Mouse (Mus musculus) liver, embryonic 15.5 days (tissue): ENCODE data around the gene Rnf183. TPM values are rescaled to one million over a fixed set of nuclear protein-coding genes. Genes with fewer than 3 reads are reported as not detected.

Experiments
- ATAC-seq: fragments of 200-750 bp; cut with Nextera tagmentation; 2 replicates; pipeline ENCODE4 v1.8.0; 2017; ENCODE audit warnings: moderate number of reproducible peaks, mild to moderate bottlenecking, moderate library complexity; ENCODE audit not compliant: insufficient read depth
- H3K27ac ChIP-seq: fragments of 300-500 bp; sonication (generic); replicated peaks from 2 replicates; pipeline ENCODE4 v1.5.1; 2015; ENCODE audit warnings: mild to moderate bottlenecking, inconsistent platforms
- H3K27me3 ChIP-seq: fragments of 300-500 bp; sonication (generic); 2 replicates; pipeline ENCODE4 v1.6.1; 2015; ENCODE audit warnings: mild to moderate bottlenecking, inconsistent platforms
- H3K36me3 ChIP-seq: fragments of 300-500 bp; sonication (generic); replicated peaks from 2 replicates; pipeline ENCODE4 v1.6.1; 2015; ENCODE audit warnings: moderate library complexity, mild to moderate bottlenecking, inconsistent platforms
- H3K4me1 ChIP-seq: fragments of 300-500 bp; sonication (generic); replicated peaks from 2 replicates; pipeline ENCODE4 v1.6.1; 2015; ENCODE audit warnings: inconsistent platforms
- H3K4me2 ChIP-seq: fragments of 300-500 bp; sonication (generic); 2 replicates; pipeline ENCODE4 v1.6.1; 2015; ENCODE audit warnings: moderate library complexity, mild to moderate bottlenecking, inconsistent platforms
- H3K4me3 ChIP-seq: fragments of 300-500 bp; sonication (generic); replicated peaks from 2 replicates; pipeline ENCODE4 v1.5.1; 2015; ENCODE audit warnings: mild to moderate bottlenecking, inconsistent platforms
- H3K9ac ChIP-seq: fragments of 300-500 bp; sonication (generic); 2 replicates; pipeline ENCODE4 v1.6.1; 2015; ENCODE audit warnings: moderate library complexity, mild to moderate bottlenecking, inconsistent platforms
- H3K9me3 ChIP-seq: fragments of 300-500 bp; sonication (generic); replicated peaks from 2 replicates; pipeline ENCODE4 v1.6.1; 2016; ENCODE audit warnings: inconsistent platforms
- WGBS: fragments of 180-500 bp; shearing (Covaris S2); methylation state at CpG from one replicate; pipeline ENCODE4 v1.1.7; 2015; ENCODE audit warnings: mixed read lengths; ENCODE audit not compliant: insufficient replicate concordance; 5-methylcytosine and 5-hydroxymethylcytosine counted together
- polyA plus RNA-seq: library from polyadenylated mRNA; unstranded; fragments of >200 nt; fragmentation: Nextera tagmentation; extraction: Ambion mirVana; gene quantifications from 2 replicates; pipeline ENCODE4 v1.2.1, GENCODE M21; 2015

The Rnf183 gene
- polyA plus RNA-seq, 1 experiment from 2014 or later: not detected

DNA sequence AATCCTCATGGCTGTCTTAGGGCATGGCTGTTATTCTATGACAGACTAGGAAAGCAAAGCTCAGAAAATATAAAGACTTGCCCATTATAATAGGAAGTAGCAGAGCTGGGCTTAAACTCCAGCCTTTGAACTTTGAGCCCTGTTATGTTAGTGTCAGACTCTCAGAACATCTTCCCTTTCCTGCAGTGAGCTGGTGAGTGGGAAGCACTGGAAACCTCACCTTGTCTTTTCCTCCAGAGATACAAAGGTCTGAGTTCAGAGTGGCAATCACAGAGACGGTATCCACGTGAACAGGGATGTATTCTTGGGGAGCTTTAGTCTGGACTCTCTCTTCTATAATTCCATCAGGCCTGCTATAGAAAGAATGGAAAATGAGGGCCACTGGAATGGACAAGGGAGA, 28.1 kb upstream of the Rnf183 start:
- ATAC-seq: no peak
- WGBS: 61% methylated on average over 2 of the region's 2 CpGs

DNA sequence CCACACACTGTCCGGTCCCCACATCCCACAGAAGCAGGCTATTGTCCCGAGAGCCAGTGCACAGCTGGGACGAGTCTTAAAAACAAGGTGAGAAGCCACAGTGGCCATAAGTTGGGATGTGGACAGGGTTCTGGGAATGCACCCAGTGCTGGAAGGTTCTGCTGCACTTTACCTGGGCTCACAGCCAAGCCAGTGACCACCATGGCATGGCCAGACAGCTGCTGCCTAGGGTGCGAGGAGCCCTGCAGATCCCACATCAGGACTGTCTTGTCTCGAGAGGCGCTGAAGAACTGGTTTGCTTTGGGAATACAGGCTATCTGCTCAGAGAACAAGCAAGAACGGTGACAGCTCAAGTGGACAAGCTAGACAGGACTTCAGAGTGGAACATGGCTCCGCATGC, 25.3 kb upstream of the Rnf183 start:
- ATAC-seq: no peak
- Histone ChIP-seq H3K36me3 (no peaks in the 10 kb centered on the region), H3K9ac (no peak overlapping the region), H3K4me2 (no peak overlapping the region), H3K27me3 (no peaks in the 10 kb centered on the region), H3K4me3 (no peak overlapping the region), H3K9me3 (no peaks in the 10 kb centered on the region), H3K4me1 (no peaks in the 10 kb centered on the region), H3K27ac (no peak overlapping the region)
- WGBS: 75% methylated on average over 8 of the region's 8 CpGs

More for the DNA sequence above, 28.1 kb upstream of the Rnf183 start:
- H3K4me2 ChIP-seq: no peak overlapping the region
- H3K4me1 ChIP-seq: no peaks in the 10 kb centered on the region
- H3K9ac ChIP-seq: no peak overlapping the region
- H3K27me3 ChIP-seq: no peaks in the 10 kb centered on the region
- H3K4me3 ChIP-seq: no peak overlapping the region
- H3K36me3 ChIP-seq: no peaks in the 10 kb centered on the region
- H3K27ac ChIP-seq: no peak overlapping the region
- no peaks in the 10 kb centered on the region for H3K9me3 ChIP-seq

DNA sequence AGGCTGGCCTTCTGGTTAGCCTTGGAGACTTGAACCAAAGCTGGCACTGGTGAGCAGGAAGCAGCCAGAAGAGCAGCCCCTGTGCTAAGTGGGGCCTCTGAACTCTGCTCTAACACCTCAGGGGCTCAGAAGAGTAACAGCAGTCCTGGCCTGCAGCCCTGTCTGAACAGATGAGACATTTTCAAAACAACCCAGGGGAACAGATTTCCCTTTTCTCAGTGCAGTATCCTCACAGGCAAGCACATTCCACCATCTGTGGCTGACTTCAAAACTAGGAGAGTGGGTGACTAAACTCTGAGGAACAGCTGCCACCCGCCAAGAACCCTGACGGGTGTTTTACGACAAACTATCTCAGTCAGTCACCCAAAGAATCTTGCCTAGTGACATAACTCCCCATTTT, 24.0 kb upstream of the Rnf183 start:
- ATAC-seq: no peak
- 76% methylated on average over 3 of the region's 3 CpGs for WGBS

DNA sequence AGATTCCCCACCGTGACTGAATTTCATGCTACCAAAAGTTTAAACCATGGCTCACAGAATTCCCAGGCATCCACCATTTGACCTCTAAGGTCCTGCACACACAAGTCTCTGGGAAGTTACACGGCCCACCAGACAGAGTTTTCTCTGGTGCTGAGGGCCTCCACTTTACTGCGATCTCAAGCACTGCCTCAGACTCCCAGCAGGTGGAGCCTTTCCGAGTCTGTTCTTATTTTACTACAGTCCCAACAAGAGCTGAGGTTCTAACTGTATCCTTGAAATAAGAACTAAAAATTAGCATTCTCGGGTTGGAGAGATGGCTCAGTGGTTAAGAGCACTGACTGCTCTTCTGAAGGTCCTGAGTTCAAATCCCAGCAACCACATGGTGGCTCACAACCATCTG, 19.9 kb upstream of the Rnf183 start:
- Histone ChIP-seq H3K9me3 (no peaks in the 10 kb centered on the region), H3K9ac (no peak overlapping the region), H3K27me3 (no peaks in the 10 kb centered on the region), H3K4me2 (no peak overlapping the region), H3K36me3 (no peaks in the 10 kb centered on the region), H3K27ac (no peak overlapping the region), H3K4me3 (no peak overlapping the region), H3K4me1 (no peaks in the 10 kb centered on the region)
- no peak for ATAC-seq
- 42% methylated on average over 5 of the region's 5 CpGs for WGBS

More for the DNA sequence above, 24.0 kb upstream of the Rnf183 start:
- Histone ChIP-seq H3K4me3 (no peak overlapping the region), H3K9me3 (no peaks in the 10 kb centered on the region), H3K27ac (no peak overlapping the region), H3K36me3 (no peaks in the 10 kb centered on the region), H3K4me2 (no peak overlapping the region), H3K9ac (no peak overlapping the region), H3K4me1 (no peaks in the 10 kb centered on the region), H3K27me3 (no peaks in the 10 kb centered on the region)

DNA sequence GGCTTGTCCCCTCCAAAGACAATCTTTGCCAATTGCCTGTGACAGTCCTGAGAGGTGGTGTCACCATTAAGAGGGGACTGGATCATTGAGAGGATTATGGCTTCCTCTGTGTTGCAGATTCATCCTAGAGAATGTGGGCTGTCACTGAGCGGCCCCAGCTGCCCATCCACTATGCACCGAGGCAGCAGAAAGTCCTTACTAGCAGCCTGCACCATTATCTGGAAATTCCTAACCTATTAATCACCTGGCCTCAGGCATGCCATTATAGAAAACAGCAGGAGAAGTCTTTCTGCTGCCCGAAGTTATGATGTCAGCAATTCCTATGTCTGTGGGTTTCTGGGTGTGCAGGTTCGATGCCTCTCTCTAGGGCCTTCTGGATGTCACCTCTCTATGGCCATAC, 5.9 kb upstream of the Rnf183 start:
- 56% methylated on average over 4 of the region's 4 CpGs for WGBS
- Histone ChIP-seq H3K9ac (no peak overlapping the region), H3K27ac (no peak overlapping the region), H3K27me3 (no peaks in the 10 kb centered on the region), H3K9me3 (no peaks in the 10 kb centered on the region), H3K4me3 (no peak overlapping the region), H3K36me3 (no peaks in the 10 kb centered on the region), H3K4me2 (no peak overlapping the region), H3K4me1 (no peaks in the 10 kb centered on the region)
- no peak for ATAC-seq

DNA sequence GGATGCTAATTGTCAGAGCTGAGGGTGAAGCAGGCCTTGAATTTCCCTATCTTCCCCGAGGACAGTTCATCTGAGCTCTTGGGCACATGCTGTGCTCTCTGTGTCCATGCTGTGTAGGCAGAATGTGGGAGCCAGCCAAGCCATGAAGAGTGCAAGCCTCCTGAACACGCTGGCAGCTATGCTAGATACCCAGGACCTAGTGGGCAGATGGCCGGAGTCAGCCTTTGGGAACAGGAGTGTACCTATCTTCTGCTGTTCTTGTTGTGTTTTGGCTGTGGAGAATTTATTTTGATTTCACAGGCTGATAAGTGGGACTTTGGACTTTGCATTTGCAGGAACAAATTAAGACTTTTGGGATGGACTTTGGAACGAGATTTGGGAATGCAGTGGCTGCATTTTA, 5.5 kb upstream of the Rnf183 start:
- H3K36me3 ChIP-seq: no peaks in the 10 kb centered on the region
- no peaks in the 10 kb centered on the region for H3K9me3 ChIP-seq
- no peaks in the 10 kb centered on the region for H3K4me1 ChIP-seq
- H3K27ac ChIP-seq: no peak overlapping the region
- no peak overlapping the region for H3K9ac ChIP-seq
- 51% methylated on average over 4 of the region's 4 CpGs for WGBS
- no peaks in the 10 kb centered on the region for H3K27me3 ChIP-seq
- no peak overlapping the region for H3K4me3 ChIP-seq
- no peak overlapping the region for H3K4me2 ChIP-seq
- ATAC-seq: no peak

DNA sequence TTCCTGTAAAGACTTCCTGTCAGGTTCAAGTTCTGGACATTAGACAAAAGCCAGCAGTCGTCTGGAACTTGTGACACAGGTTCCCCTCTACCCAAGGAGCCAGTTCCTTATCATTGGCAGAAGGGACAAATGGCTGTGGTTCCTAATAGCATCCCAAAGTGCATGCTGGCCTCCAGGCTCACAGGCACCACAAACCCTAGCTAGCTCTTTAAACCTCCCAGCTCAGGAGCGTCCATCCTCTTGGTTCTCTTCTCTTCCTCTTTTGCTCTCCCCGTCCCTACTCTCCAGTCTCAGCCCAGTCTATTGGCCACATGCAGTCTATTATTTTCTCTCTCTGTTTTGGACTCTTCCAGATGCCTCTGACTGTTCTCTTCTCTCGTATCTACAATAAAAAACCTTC, 4.7 kb upstream of the Rnf183 start:
- H3K9me3 ChIP-seq: no peaks in the 10 kb centered on the region
- H3K4me3 ChIP-seq: no peak overlapping the region
- WGBS: 26% methylated on average over 4 of the region's 4 CpGs
- H3K27me3 ChIP-seq: no peaks in the 10 kb centered on the region
- no peak overlapping the region for H3K9ac ChIP-seq
- H3K4me2 ChIP-seq: no peak overlapping the region
- no peak for ATAC-seq
- H3K36me3 ChIP-seq: no peaks in the 10 kb centered on the region
- no peaks in the 10 kb centered on the region for H3K4me1 ChIP-seq
- no peak overlapping the region for H3K27ac ChIP-seq

DNA sequence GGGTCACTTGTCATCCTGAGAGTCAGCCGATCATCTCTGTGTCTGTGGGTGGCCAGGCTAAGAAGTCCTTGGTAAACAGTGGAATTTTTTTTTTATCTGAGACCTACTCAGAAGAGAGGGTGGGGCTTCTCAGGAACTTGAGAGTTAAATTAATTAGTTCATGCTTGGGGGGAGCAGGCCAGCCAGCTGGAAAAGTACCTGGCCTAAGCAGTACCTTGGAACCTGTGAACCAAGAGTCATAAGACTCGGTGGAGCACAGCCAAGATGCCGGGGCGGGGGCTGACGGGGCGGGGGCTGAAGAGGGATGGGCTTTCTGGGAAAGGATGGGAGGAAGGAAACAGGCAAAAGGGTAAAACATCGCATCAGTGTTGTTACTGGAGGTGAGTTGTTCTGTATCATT, 2.8 kb upstream of the Rnf183 start:
- 67% methylated on average over 7 of the region's 7 CpGs for WGBS
- no peak overlapping the region for H3K4me3 ChIP-seq
- H3K4me2 ChIP-seq: no peak overlapping the region
- H3K9me3 ChIP-seq: no peaks in the 10 kb centered on the region
- H3K27ac ChIP-seq: no peak overlapping the region
- no peak for ATAC-seq
- H3K9ac ChIP-seq: no peak overlapping the region
- no peaks in the 10 kb centered on the region for H3K4me1 ChIP-seq
- H3K36me3 ChIP-seq: no peaks in the 10 kb centered on the region
- H3K27me3 ChIP-seq: no peaks in the 10 kb centered on the region

DNA sequence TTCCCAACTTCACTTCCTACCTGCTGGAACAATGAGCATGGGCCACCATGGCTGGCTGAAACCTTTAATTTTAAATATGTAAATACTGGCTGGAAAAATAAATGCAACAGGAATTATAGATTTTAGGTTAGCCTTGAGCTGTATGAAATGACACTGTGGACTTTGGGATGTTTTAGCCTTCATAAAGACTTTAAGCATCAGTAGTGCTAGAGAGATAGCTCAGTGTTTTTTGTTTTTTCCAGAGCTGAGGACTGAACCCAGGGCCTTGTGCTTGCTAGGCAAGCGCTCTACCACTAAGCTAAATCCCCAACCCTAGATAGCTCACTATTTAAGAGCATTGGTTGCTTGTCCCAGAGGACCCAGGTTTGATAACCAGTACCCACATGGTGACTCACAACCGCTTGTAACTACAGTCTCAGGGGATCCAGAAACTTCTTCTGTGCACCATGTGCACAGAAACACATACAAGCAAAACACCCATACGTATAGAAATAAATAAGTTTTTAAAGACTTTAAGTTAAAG, 2.3 kb upstream of the Rnf183 start:
- no peak overlapping the region for H3K27ac ChIP-seq
- no peak for ATAC-seq
- WGBS: 66% methylated on average over 3 of the region's 3 CpGs

DNA sequence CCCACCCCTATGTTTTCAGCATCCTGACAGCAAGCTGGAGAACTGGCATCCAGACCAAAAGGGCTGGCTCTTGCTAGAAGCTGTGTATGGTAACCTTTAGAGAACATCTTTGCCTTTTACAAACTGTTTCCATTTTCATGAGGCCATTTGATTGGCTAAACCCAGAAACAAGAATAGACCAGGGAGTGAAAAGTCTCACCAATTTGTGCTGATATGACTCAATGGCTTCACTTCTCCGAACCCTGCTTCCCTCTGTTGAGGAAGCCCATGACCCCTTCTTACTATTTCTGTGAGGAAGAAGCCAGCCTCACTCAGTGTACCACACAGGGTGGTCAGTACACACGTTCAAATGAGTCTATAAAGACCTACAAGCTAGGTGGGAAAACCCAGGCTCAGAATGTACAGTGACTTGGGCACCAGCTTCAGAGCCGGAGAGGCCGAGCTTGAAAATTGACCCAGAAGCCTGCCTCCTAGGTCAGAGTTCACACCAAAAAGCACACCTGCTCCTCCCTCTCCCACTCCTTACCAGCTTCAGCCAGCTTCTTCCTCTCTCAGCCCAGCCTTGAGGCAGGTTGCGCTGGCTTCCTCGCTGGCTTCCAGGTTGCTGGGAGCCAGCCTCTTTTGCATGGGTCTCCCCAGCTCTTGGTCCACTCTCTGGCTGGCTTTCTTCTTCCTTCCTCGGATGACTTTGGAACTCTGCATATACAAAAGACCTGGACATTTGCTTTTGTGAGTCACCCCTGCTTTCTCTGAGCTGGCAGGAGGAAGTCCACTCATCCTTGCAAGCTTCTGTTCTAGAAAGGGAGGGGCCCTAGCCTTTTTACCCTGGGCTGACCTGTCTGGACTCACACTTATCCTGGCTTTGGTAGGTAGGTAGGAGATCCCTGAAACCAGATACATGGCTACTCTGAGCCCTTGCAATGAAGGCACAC, 847 bp downstream of the Rnf183 start:
- 57% methylated on average over 7 of the region's 7 CpGs for WGBS

More for the DNA sequence above, 2.3 kb upstream of the Rnf183 start:
- no peaks in the 10 kb centered on the region for H3K27me3 ChIP-seq
- H3K9me3 ChIP-seq: no peaks in the 10 kb centered on the region
- no peak overlapping the region for H3K4me3 ChIP-seq
- H3K4me2 ChIP-seq: no peak overlapping the region
- no peaks in the 10 kb centered on the region for H3K4me1 ChIP-seq
- no peaks in the 10 kb centered on the region for H3K36me3 ChIP-seq
- no peak overlapping the region for H3K9ac ChIP-seq

DNA sequence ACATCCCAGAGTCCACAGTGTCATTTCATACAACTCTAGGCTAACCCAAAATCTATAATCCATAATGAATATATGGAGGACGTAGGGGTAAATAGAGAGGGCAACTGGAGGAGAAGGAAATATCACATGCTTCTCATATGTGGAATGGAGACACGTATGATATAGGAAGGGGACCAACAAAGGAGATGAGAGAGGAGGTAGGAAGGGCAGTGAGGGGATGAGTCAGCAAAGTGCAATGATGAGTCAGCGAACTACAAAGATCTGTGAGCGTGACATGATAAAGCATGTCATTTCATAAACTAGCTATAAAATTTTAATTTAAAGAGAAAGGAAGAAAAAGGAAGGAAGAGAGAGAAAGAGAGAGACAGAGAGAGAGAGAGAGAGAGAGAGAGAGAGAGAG, 3.5 kb downstream of the Rnf183 start:
- peaks cover 16% of the 10 kb centered on the region for H3K4me1 ChIP-seq
- ATAC-seq: peak; percentile 69
- H3K9me3 ChIP-seq: no peaks in the 10 kb centered on the region
- H3K27ac ChIP-seq: peak overlapping the region; percentile 66
- H3K4me3 ChIP-seq: no peak overlapping the region
- no peaks in the 10 kb centered on the region for H3K36me3 ChIP-seq
- no peak overlapping the region for H3K9ac ChIP-seq
- peak overlapping the region; percentile 1; the same call in 1 of the 2 replicates for H3K4me2 ChIP-seq
- peaks cover 6% of the 10 kb centered on the region for H3K27me3 ChIP-seq
- WGBS: 36% methylated on average over 4 of the region's 4 CpGs

More for the DNA sequence above, 847 bp downstream of the Rnf183 start:
- H3K9me3 ChIP-seq: no peaks in the 10 kb centered on the region
- H3K9ac ChIP-seq: no peak overlapping the region
- no peak overlapping the region for H3K4me3 ChIP-seq
- H3K4me1 ChIP-seq: peaks cover 16% of the 10 kb centered on the region
- H3K27ac ChIP-seq: no peak overlapping the region
- H3K36me3 ChIP-seq: no peaks in the 10 kb centered on the region
- H3K27me3 ChIP-seq: peaks cover 3% of the 10 kb centered on the region
- H3K4me2 ChIP-seq: no peak overlapping the region
- ATAC-seq: no peak
